Mouse (Mus musculus) cortical plate, adult 2 months (tissue): ENCODE data around the gene Chst13.

Experiments used
- CTCF ChIP-seq: fragments of 200-500 bp; IDR thresholded peaks from 2 replicates; pipeline ENCODE4 v1.5.1; 2011; ENCODE audit warnings: mild to moderate bottlenecking, control low read depth, low read length; ENCODE audit not compliant: insufficient read depth; ENCODE audit errors: extremely low read depth
- POLR2A ChIP-seq: fragments of 200-500 bp; IDR thresholded peaks from 2 replicates; pipeline ENCODE4 v1.6.1; 2011; ENCODE audit warnings: mild to moderate bottlenecking, low read length, control low read depth; ENCODE audit not compliant: insufficient read depth; ENCODE audit errors: extremely low read depth

GRCm38 (mm10) chr6:90342343-90342742, 17.4 kb upstream of the Chst13 start:
- TF ChIP-seq POLR2A (no peak), CTCF (no peak)
